Mouse (Mus musculus): Measurements from ENCODE around the gene Hnrnpa3.

DNA sequence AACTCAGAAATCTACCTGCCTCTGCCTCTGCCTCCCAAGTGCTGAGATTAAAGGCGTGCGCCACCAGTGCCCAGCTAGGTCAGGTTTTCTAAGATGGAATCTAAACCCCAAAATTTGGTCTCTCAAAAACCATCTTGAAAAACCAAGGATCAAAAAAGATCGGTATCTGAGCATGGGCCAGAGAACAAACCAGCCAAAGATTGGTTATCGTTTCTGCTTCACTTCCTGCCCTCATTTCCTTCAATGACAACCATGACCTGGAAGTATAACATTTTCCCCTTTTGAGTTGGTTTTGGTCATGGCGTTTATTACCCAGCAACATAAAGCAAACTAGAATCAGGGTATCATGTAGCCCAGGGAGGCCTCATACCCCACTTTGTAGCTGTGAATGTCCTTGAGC is 2.1 kb upstream of the Hnrnpa3 start:
- TF ChIP-seq CTCF (IDR thresholded peaks at IDR 0.05; ENCODE audit: low read depth), result no peak
- TF ChIP-seq EP300 (IDR thresholded peaks at IDR 0.05; ENCODE audit: low read depth), result no peak

All from heart, postnatal 0 days (tissue).